Mouse (Mus musculus): ENCODE measurements at regions not wholly inside any gene's neighbourhood (a gene's known extent, or its start where the extent isn't known, plus 50 kb on each side); places are given as distances from the start of the nearest gene placed in this dataset.

DNA sequence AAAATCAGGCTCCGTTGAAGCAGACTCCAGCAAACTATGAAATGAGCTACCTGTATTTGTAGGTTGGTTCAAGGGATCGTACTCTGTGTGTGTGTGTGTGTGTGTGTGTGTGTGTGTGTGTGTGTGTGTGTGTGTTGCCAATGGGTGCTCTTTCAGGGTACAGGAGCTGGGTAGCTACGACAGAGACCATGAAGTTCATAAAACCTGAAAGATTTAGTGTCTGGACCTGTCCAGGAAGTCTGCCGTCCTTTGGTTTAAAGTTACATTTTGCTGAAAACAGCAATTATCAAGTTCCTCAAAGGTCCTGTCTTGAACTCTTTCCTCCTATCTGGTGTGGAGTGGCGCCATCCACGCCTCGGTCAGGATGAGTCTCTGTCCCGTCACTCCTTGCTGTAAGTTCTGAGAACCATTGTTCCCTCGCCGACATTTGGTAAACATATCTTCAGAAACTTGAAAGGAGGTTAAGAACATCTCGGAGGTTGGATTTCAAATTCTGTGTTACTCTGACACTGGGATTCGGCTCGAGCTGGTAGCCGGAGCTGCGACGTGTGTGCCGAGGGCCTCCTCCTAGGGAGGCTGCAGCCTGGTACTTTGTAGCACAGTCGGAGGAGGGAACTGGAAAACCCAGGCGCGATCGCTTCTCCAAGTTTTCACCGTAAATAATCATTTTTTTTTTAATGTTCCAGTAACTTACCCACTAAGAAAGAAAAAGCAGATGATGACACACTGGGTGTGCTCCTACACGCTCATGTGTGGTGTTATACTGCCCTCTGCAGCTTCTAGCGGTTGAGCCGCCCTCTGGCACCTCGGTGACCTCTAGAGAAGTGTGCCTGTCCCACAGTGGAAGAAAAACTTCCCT is 107.8 kb upstream of the N6amt1 start:
- no peak for TF ChIP-seq CTCF (IDR thresholded peaks at IDR 0.05; ENCODE audit: low read depth, low read length)
- no peak for TF ChIP-seq GATA1 (IDR thresholded peaks at IDR 0.05; ENCODE audit: borderline replicate concordance, low read length)

Measured in G1E (cell line).